Mouse (Mus musculus): ENCODE data around the gene Gm10720. TPM values are rescaled to one million over a fixed set of nuclear protein-coding genes. Genes with fewer than 3 reads are reported as not detected.

Gene Gm10720
- polyA plus RNA-seq (2012; rRNA removed): not detected in 2 replicates

DNA sequence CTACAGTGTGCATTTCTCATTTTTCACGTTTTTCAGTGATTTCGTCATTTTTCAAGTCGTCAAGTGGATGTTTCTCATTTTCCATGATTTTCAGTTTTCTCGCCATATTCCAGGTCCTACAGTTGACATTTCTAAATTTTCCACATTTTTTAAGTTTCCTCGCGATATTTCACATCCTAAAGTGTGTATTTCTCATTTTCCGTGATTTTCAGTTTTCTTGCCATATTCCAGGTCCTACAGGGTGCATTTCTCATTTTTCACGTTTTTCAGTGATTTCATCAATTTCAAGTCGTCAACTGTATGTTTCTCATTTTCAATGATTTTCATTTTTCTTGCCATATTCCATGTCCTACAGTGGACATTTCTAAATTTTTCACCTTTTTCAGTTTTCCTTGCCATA, at the start of gene Gm10720:
TSS of gene Gm10720 (plus strand) at position 301 of the 400 bp plus-strand sequence.

DNA sequence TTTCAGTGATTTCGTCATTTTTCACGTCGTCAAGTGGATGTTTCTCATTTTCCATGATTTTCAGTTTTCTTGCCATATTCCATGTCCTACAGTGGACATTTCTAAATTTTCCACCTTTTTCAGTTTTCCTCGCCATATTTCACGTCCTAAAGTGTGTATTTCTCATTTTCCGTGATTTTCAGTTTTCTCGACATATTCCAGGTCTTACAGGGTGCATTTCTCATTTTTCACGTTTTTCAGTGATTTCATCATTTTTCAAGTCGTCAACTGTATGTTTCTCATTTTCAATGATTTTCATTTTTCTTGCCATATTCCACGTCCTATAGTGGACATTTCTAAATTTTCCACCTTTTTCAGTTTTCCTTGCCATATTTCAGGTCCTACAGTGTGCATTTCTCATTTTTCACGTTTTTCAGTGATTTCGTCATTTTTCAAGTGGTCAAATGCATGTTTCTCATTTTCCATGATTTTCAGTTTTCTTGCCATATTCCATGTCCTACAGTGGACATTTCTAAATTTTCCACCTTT, 14.9 kb upstream of the Gm10720 start, which contains the start of gene Gm10722:
TSS of gene Gm10722 (plus strand) at position 478 of the 528 bp plus-strand sequence.

DNA sequence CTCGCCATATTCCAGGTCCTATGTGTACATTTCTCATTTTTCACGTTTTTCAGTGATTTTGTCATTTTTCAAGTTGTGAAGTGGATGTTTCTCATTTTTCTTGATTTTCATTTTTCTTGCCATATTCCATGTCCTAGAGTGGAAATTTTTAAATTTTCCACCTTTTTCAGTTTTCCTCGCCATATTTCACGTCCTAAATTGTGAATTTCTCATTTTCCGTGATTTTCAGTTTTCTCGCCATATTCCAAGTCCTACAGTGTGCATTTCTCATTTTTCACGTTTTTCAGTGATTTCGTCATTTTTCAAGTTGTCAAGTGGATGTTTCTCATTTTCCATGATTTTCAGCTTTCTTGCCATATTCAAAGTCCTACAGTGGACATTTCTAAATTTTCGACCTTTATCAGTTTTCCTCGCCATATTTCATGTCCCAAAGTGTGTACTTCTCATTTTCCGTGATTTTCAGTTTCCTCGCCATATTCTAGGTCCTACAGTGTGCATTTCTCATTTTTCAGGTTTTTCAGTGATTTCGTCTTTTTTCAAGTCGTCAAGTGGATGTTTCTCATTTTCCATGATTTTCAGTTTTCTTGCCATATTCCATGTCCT, 12.6 kb upstream of the Gm10720 start, which contains the start of gene Gm11168:
TSS of gene Gm11168 (plus strand) at position 553 of the 603 bp plus-strand sequence.

DNA sequence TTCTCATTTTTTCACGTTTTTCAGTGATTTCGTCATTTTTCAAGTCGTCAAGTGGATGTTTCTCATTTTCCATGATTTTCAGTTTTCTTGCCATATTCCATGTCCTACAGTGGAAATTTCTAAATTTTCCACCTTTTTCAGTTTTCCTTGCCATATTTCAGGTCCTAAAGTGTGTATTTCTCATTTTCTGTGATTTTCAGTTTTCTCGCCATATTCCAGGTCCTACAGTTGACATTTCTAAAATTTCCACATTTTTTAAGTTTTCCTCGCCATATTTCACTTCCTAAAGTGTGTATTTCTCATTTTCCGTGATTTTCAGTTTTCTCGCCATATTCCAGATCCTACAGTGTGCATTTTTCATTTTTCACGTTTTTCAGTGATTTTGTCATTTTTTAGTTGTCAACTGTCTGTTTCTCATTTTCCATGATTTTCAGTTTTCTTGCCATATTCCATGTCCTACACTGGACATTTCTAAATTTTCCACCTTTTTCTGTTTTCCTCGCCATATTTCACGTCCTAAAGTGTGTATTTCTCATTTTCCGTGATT, 2.6 kb upstream of the Gm10720 start, which contains the start of gene Gm10721:
TSS of gene Gm10721 (plus strand) at position 408 of the 547 bp plus-strand sequence.

DNA sequence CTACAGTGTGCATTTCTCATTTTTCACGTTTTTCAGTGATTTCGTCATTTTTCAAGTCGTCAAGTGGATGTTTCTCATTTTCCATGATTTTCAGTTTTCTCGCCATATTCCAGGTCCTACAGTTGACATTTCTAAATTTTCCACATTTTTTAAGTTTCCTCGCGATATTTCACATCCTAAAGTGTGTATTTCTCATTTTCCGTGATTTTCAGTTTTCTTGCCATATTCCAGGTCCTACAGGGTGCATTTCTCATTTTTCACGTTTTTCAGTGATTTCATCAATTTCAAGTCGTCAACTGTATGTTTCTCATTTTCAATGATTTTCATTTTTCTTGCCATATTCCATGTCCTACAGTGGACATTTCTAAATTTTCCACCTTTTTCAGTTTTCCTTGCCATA, 1.7 kb downstream of the Gm10720 start, which contains the start of gene Gm10719:
TSS of gene Gm10719 (plus strand) at position 301 of the 400 bp plus-strand sequence.

DNA sequence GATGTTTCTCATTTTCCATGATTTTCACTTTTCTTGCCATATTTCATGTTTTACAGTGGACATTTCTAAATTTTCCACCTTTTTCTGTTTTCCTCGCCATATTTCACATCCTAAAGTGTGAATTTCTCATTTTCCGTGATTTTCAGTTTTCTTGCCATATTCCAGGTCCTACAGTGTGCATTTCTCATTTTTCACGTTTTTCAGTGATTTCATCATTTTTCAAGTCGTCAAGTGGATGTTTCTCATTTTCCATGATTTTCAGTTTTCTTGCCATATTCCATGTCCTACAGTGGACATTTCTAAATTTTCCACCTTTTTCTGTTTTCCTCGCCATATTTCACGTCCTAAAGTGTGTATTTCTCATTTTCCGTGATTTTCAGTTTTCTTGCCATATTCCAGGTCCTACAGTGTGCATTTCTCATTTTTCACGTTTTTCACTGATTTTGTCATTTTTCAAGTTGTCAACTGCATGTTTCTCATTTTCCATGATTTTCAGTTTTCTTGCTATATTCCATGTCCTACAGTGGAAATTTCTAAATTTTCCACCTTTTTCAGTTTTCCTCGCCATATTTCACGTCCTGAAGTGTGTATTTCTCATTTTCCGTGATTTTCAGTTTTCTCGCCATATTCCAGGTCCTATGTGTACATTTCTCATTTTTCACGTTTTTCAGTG, 8.0 kb downstream of the Gm10720 start, which contains the start of gene Gm10718:
TSS of gene Gm10718 (plus strand) at position 236 of the 673 bp plus-strand sequence.

DNA sequence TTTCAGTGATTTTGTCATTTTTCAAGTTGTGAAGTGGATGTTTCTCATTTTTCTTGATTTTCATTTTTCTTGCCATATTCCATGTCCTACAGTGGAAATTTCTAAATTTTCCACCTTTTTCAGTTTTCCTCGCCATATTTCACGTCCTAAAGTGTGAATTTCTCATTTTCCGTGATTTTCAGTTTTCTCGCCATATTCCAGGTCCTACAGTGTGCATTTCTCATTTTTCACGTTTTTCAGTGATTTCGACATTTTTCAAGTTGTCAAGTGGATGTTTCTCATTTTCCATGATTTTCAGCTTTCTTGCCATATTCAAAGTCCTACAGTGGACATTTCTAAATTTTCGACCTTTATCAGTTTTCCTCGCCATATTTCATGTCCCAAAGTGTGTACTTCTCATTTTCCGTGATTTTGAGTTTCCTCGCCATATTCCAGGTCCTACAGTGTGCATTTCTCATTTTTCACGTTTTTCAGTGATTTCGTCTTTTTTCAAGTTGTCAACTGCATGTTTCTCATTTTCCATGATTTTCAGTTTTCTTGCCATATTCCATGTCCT, 9.5 kb downstream of the Gm10720 start, which contains the start of gene Gm10717:
TSS of gene Gm10717 (plus strand) at position 506 of the 556 bp plus-strand sequence.

DNA sequence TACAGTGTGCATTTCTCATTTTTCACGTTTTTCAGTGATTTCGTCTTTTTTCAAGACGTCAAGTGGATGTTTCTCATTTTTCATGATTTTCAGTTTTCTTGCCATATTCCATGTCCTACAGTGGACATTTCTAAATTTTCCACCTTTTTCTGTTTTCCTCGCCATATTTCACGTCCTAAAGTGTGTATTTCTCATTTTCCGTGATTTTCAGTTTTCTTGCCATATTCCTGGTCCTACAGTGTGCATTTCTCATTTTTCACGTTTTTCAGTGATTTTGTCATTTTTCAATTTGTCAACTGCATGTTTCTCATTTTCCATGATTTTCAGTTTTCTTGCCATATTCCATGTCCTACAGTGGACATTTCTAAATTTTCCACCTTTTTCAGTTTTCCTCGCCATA, 18.8 kb downstream of the Gm10720 start, which contains the start of gene Gm17535:
TSS of gene Gm17535 (plus strand) at position 301 of the 400 bp plus-strand sequence.

DNA sequence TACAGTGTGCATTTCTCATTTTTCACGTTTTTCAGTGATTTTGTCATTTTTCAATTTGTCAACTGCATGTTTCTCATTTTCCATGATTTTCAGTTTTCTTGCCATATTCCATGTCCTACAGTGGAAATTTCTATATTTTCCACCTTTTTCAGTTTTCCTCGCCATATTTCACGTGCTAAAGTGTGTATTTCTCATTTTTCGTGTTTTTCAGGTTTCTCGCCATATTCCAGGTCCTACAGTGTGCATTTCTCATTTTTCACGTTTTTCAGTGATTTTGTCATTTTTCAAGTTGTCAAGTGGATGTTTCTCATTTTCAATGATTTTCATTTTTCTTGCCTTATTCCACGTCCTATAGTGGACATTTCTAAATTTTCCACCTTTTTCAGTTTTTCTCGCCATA, 21.1 kb downstream of the Gm10720 start, which contains the start of gene Gm10715:
TSS of gene Gm10715 (plus strand) at position 301 of the 400 bp plus-strand sequence.

Other genes starting within 250 kb of the Gm10720 start
- gene Gm10722, start 14.7 kb upstream of the Gm10720 start, polyA plus RNA-seq (2012; rRNA removed): not detected in 2 replicates
- not detected in 2 replicates for gene Gm11168, start 12.3 kb upstream of the Gm10720 start, polyA plus RNA-seq (2012; rRNA removed)
- not detected in 2 replicates for gene Gm10721, start 2.5 kb upstream of the Gm10720 start, polyA plus RNA-seq (2012; rRNA removed)
- gene Gm10719, start 1.8 kb downstream of the Gm10720 start, polyA plus RNA-seq (2012; rRNA removed): 0.12 TPM in 1 of 2 replicates, not detected in the other
- gene Gm10718, start 7.9 kb downstream of the Gm10720 start, polyA plus RNA-seq (2012; rRNA removed): 0.26 TPM in 1 of 2 replicates, not detected in the other
- gene Gm10717, start 9.8 kb downstream of the Gm10720 start, polyA plus RNA-seq (2012; rRNA removed): not detected in 2 replicates
- not detected in 2 replicates for gene Gm17535, start 18.9 kb downstream of the Gm10720 start, polyA plus RNA-seq (2012; rRNA removed)
- gene Gm10715, start 21.2 kb downstream of the Gm10720 start, polyA plus RNA-seq (2012; rRNA removed): not detected in 2 replicates